Mouse (Mus musculus): Measurements from ENCODE around the gene Rpl28. TPM values are rescaled to one million over a fixed set of nuclear protein-coding genes. Genes with fewer than 3 reads are reported as not detected.
A peak's percentile ranks its signal among the peaks of the same experiment; 100 is the strongest.
"Not testable (repeated sequence)": the region's sequence is repeated elsewhere in the genome, so short reads cannot be mapped to it uniquely, and the experiment has no call there.

The Rpl28 gene
- total and polyA plus RNA-seq, 3 experiments = 548 to 5,642 (median 1,543) TPM

- Histone ChIP-seq H3K27me3 (ENCODE audit: insufficient read depth, low read length) (no peaks in the 10 kb centered on the region), H3K9me3 (replicated peaks) (no peaks in the 10 kb centered on the region), H3K4me1 (ENCODE audit: insufficient read depth, low read depth, low read length) (peaks cover 43% of the 10 kb centered on the region), H3K36me3 (replicated peaks) (peaks cover 55% of the 10 kb centered on the region), H3K4me3 (ENCODE audit: low read depth, low read length) (peak overlapping the region; percentile 84)
- DNase-seq (ENCODE audit: low spot score) (no peak), ATAC-seq (ENCODE audit: extremely low read depth, insufficient number of reproducible peaks, low FRiP score, poor library complexity, severe bottlenecking) (no peak)
- no peak for TF ChIP-seq CTCF (IDR thresholded peaks at IDR 0.05; ENCODE audit: low read depth, low read length)
- TF ChIP-seq GATA2 (IDR thresholded peaks at IDR 0.05; ENCODE audit: borderline replicate concordance, low read depth, low read length) = no peak
- no peak for TF ChIP-seq POLR2AphosphoS5 (IDR thresholded peaks at IDR 0.05; ENCODE audit: insufficient replicate concordance, low read depth, low read length)
- no peak for TF ChIP-seq GATA1 (IDR thresholded peaks at IDR 0.05; ENCODE audit: borderline replicate concordance, low read length)
- TF ChIP-seq TAL1 (conservative IDR thresholded peaks at IDR 0.05; ENCODE audit: low read depth, low read length) = no peak
Measured at GRCm38 (mm10) chr7:4793674-4794073, 1.0 kb downstream of the Rpl28 start.

GRCm38 (mm10) chr7:4794631-4795168 lies 2.0 kb downstream of the Rpl28 start:
- ATAC-seq (ENCODE audit: extremely low read depth, insufficient number of reproducible peaks, low FRiP score, poor library complexity, severe bottlenecking) (no peak), DNase-seq (ENCODE audit: low spot score) (no peak)
- H3K4me3 ChIP-seq (ENCODE audit: low read depth, low read length) = peak overlapping the region; percentile 84
- H3K36me3 ChIP-seq (replicated peaks) = peaks cover 61% of the 10 kb centered on the region
- H3K4me1 ChIP-seq (ENCODE audit: insufficient read depth, low read depth, low read length) = peaks cover 33% of the 10 kb centered on the region
- H3K9me3 ChIP-seq (replicated peaks) = no peaks in the 10 kb centered on the region
- H3K27me3 ChIP-seq (ENCODE audit: insufficient read depth, low read length) = no peaks in the 10 kb centered on the region
- no peak for TF ChIP-seq TAL1 (conservative IDR thresholded peaks at IDR 0.05; ENCODE audit: low read depth, low read length)
- no peak for TF ChIP-seq CTCF (IDR thresholded peaks at IDR 0.05; ENCODE audit: low read depth, low read length)
- no peak for TF ChIP-seq GATA2 (IDR thresholded peaks at IDR 0.05; ENCODE audit: borderline replicate concordance, low read depth, low read length)
- TF ChIP-seq POLR2AphosphoS5 (IDR thresholded peaks at IDR 0.05; ENCODE audit: insufficient replicate concordance, low read depth, low read length) = no peak
- no peak for TF ChIP-seq GATA1 (IDR thresholded peaks at IDR 0.05; ENCODE audit: borderline replicate concordance, low read length)

- Histone ChIP-seq H3K27me3 (ENCODE audit: insufficient read depth, low read length) (no peaks in the 10 kb centered on the region), H3K4me3 (ENCODE audit: low read depth, low read length) (peak overlapping the region; percentile 20; the same call in 1 of the 2 replicates), H3K36me3 (replicated peaks) (peaks cover 61% of the 10 kb centered on the region), H3K9me3 (replicated peaks) (no peaks in the 10 kb centered on the region), H3K4me1 (ENCODE audit: insufficient read depth, low read depth, low read length) (peaks cover 28% of the 10 kb centered on the region)
- TF ChIP-seq TAL1 (conservative IDR thresholded peaks at IDR 0.05; ENCODE audit: low read depth, low read length) (no peak), GATA1 (IDR thresholded peaks at IDR 0.05; ENCODE audit: borderline replicate concordance, low read length) (no peak), POLR2AphosphoS5 (IDR thresholded peaks at IDR 0.05; ENCODE audit: insufficient replicate concordance, low read depth, low read length) (peak; percentile 74; the same call in 1 of the 2 replicates), GATA2 (IDR thresholded peaks at IDR 0.05; ENCODE audit: borderline replicate concordance, low read depth, low read length) (no peak), CTCF (IDR thresholded peaks at IDR 0.05; ENCODE audit: low read depth, low read length) (peak; percentile 41)
- DNase-seq (ENCODE audit: low spot score) (no peak), ATAC-seq (ENCODE audit: extremely low read depth, insufficient number of reproducible peaks, low FRiP score, poor library complexity, severe bottlenecking) (peak; percentile 10; the same call in 1 of the 2 replicates)
Measured at GRCm38 (mm10) chr7:4795767-4796433, 3.2 kb downstream of the Rpl28 start.

GRCm38 (mm10) chr7:4802247-4802646 lies 9.6 kb downstream of the Rpl28 start:
- Histone ChIP-seq H3K4me1 (ENCODE audit: insufficient read depth, low read depth, low read length) (peaks cover 7% of the 10 kb centered on the region), H3K4me3 (ENCODE audit: low read depth, low read length) (no peak overlapping the region), H3K36me3 (replicated peaks) (peaks cover 73% of the 10 kb centered on the region), H3K9me3 (replicated peaks) (no peaks in the 10 kb centered on the region), H3K27me3 (ENCODE audit: insufficient read depth, low read length) (no peaks in the 10 kb centered on the region)
- no peak for DNase-seq (ENCODE audit: low spot score)
- ATAC-seq (ENCODE audit: extremely low read depth, insufficient number of reproducible peaks, low FRiP score, poor library complexity, severe bottlenecking) = no peak
- no peak for TF ChIP-seq CTCF (IDR thresholded peaks at IDR 0.05; ENCODE audit: low read depth, low read length)
- no peak for TF ChIP-seq POLR2AphosphoS5 (IDR thresholded peaks at IDR 0.05; ENCODE audit: insufficient replicate concordance, low read depth, low read length)
- no peak for TF ChIP-seq TAL1 (conservative IDR thresholded peaks at IDR 0.05; ENCODE audit: low read depth, low read length)
- no peak for TF ChIP-seq GATA1 (IDR thresholded peaks at IDR 0.05; ENCODE audit: borderline replicate concordance, low read length)
- TF ChIP-seq GATA2 (IDR thresholded peaks at IDR 0.05; ENCODE audit: borderline replicate concordance, low read depth, low read length) = no peak

GRCm38 (mm10) chr7:4806716-4807115 lies 14.0 kb downstream of the Rpl28 start:
- Histone ChIP-seq H3K9me3 (replicated peaks) (no peaks in the 10 kb centered on the region), H3K36me3 (replicated peaks) (peaks cover 84% of the 10 kb centered on the region), H3K4me1 (ENCODE audit: insufficient read depth, low read depth, low read length) (peaks cover 40% of the 10 kb centered on the region), H3K27me3 (ENCODE audit: insufficient read depth, low read length) (no peaks in the 10 kb centered on the region), H3K4me3 (ENCODE audit: low read depth, low read length) (no peak overlapping the region)
- TF ChIP-seq CTCF (IDR thresholded peaks at IDR 0.05; ENCODE audit: low read depth, low read length) = peak; percentile 48; the same call in 1 of the 2 replicates
- no peak for TF ChIP-seq POLR2AphosphoS5 (IDR thresholded peaks at IDR 0.05; ENCODE audit: insufficient replicate concordance, low read depth, low read length)
- no peak for TF ChIP-seq GATA1 (IDR thresholded peaks at IDR 0.05; ENCODE audit: borderline replicate concordance, low read length)
- DNase-seq (ENCODE audit: low spot score) = peak; percentile 40
- peak; percentile 57; the same call in 1 of the 2 replicates for ATAC-seq (ENCODE audit: extremely low read depth, insufficient number of reproducible peaks, low FRiP score, poor library complexity, severe bottlenecking)

- H3K27me3 ChIP-seq (ENCODE audit: insufficient read depth, low read length); DNase-seq (ENCODE audit: low spot score); ATAC-seq (ENCODE audit: extremely low read depth, insufficient number of reproducible peaks, low FRiP score, poor library complexity, severe bottlenecking); H3K9me3 ChIP-seq (replicated peaks): not testable (repeated sequence)
- Histone ChIP-seq H3K36me3 (replicated peaks) (peaks cover 62% of the 10 kb centered on the region), H3K4me3 (ENCODE audit: low read depth, low read length) (peak overlapping the region; percentile 82), H3K4me1 (ENCODE audit: insufficient read depth, low read depth, low read length) (peaks cover 48% of the 10 kb centered on the region)
Measured at GRCm38 (mm10) chr7:4811131-4811530, 18.5 kb downstream of the Rpl28 start.

Measured in G1E (cell line).